Mouse (Mus musculus): Measurements from ENCODE around the gene Mterf1b. TPM values are rescaled to one million over a fixed set of nuclear protein-coding genes. Genes with fewer than 3 reads are reported as not detected.
"Not testable (repeated sequence)": the region's sequence is repeated elsewhere in the genome, so short reads cannot be mapped to it uniquely, and the experiment has no call there.

The Mterf1b gene
- polyA plus RNA-seq (2015; fragmentation: Nextera tagmentation; extraction: Ambion mirVana): 2.1 and 2.5 TPM in 2 replicates

DNA sequence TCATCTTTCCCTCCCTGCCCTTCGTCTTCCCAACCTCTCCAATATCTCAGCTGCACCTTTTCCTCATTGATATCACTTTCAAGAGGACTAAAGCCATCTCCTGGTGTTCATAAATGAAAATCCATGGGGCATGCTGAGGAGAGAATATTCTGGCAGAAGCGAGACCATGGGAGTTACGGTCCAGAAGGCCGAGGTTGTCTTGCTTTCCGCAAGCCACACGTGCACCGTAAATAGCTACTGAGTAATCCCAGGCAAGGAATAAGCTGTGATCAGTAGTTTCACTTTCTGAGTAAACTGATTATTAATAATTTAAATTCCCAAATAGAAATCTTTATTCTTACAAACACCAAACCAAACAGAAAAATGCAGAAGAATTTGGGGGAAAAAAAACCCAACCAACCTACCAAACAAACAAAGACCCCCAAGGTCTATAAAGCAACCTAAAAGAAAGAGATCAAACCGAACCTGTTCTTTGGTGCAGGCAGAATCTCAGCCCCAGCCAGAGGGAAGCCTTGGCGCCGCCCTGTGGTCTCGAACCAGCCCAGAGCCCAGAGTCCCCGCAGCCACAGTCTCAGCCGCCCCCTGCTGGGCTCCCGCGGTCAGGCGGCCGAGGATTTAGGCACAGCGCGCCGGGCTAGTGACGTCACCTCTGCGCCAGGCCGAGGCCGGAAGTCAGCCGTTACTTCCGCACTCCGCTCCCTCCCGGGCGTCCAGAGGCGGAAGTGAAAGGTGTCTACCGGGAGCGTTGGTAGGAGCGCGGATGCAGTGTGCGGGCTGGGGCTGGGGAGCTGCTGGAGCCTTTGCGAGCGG is at the start of gene Mterf1b:
Gene Mterf1b (plus strand): TSS at position 697 of the 810 bp plus-strand sequence.
- peak; percentile 97 for ATAC-seq (ENCODE audit: extremely low read depth, insufficient number of reproducible peaks, low FRiP score, low TSS enrichment)
- H3K4me3 ChIP-seq: peak within 1 kb of the TSS; percentile 58
- H3K4me1 ChIP-seq: peaks cover 13% of the 10 kb centered on the region
- not testable (repeated sequence) for H3K9me3 ChIP-seq; H3K27ac ChIP-seq (replicated peaks); H3K36me3 ChIP-seq; H3K27me3 ChIP-seq (replicated peaks)
- peak within 1 kb of the TSS; percentile 81 for H3K9ac ChIP-seq
- H3K4me2 ChIP-seq: peak within 1 kb of the TSS; percentile 88
- 63% methylated on average over 11 of the region's 37 CpGs for WGBS

DNA sequence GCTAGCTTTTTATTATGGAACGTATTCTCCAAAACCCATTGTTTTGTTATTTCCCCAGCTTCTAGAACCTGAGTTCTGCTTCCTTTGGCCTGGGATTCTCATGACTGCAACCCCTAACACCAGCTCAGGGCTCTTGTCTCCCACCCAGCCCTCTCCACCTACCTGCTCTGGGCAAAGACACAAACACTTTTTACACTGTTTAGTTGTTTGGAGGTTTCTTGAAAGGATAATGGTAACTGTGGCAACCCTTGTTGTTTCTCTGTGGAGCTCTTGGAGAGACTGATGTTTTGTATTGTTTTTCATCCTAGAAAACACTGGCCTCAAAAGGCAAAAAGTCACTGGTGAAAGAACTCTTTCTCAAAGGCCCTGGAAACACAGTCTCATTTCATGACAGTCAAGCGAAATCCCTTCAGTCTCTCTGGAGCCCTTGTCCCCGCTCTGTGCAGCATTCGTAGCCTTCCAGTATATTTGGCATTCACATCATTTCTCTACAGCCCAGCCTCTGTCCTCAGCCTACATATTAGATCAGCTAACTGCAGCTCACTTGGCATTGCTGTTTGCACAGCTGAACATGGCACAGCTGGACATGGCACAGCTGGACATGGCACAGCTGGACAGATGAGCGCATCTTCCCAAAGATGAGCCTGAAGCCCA is 32.6 kb upstream of the Mterf1b start:
- H3K4me1 ChIP-seq; ATAC-seq (ENCODE audit: extremely low read depth, insufficient number of reproducible peaks, low FRiP score, low TSS enrichment); H3K36me3 ChIP-seq; H3K27me3 ChIP-seq (replicated peaks); H3K4me3 ChIP-seq; H3K9me3 ChIP-seq; H3K4me2 ChIP-seq; H3K27ac ChIP-seq (replicated peaks); H3K9ac ChIP-seq: not testable (repeated sequence)
- 88% methylated on average over 5 of the region's 5 CpGs for WGBS

GRCm38 (mm10) chr5:4161554-4161953 is 30.6 kb upstream of the Mterf1b start:
- no peaks in the 10 kb centered on the region for H3K36me3 ChIP-seq
- WGBS: 64% methylated on average over 3 of the region's 3 CpGs
- no peaks in the 10 kb centered on the region for H3K27me3 ChIP-seq (replicated peaks)
- ATAC-seq (ENCODE audit: extremely low read depth, insufficient number of reproducible peaks, low FRiP score, low TSS enrichment): no peak
- H3K4me3 ChIP-seq: no peak overlapping the region
- H3K4me2 ChIP-seq: no peak overlapping the region
- H3K4me1 ChIP-seq: no peaks in the 10 kb centered on the region
- H3K9ac ChIP-seq: no peak overlapping the region
- no peaks in the 10 kb centered on the region for H3K9me3 ChIP-seq
- H3K27ac ChIP-seq (replicated peaks): no peak overlapping the region

GRCm38 (mm10) chr5:4162461-4162860 is 29.7 kb upstream of the Mterf1b start:
- H3K9ac ChIP-seq: no peak overlapping the region
- H3K9me3 ChIP-seq: no peaks in the 10 kb centered on the region
- H3K36me3 ChIP-seq: no peaks in the 10 kb centered on the region
- no peaks in the 10 kb centered on the region for H3K4me1 ChIP-seq
- no peak for ATAC-seq (ENCODE audit: extremely low read depth, insufficient number of reproducible peaks, low FRiP score, low TSS enrichment)
- H3K4me2 ChIP-seq: no peak overlapping the region
- no peak overlapping the region for H3K27ac ChIP-seq (replicated peaks)
- H3K4me3 ChIP-seq: no peak overlapping the region
- H3K27me3 ChIP-seq (replicated peaks): no peaks in the 10 kb centered on the region
- 55% methylated on average over 7 of the region's 7 CpGs for WGBS

DNA sequence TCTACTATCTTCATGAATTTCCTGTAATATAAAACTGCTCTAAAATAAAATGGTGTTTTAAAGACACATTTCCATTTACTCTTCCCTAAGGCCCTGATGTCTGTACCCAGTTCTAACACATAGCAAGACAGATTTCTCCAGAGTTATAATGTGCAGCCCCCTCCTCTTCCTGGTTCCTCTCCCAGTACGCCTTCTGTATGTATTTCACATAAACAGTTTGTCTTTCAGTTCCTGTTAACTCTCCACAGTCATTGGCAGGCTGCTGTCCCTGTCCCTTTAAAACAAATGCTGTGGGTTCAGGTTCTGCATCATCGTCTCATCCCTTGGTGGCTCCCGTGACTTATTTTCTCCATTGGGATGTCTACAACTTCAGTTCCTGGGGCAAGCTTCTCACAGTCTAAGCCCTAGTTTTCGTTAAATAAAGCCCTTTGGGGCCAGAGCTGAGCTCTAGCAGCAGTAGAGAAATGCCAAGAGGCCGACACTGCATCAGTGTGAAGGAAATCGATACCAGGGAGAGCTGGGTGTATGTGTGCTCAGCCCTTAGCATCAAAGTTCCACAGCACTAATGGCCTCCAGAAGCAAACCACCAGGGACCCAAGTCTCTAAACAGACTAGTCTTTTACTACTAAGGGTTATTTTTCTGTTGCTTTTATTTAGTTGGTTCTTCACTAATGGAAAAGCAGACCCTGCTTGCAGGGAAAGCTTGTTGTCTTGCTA is 24.2 kb upstream of the Mterf1b start:
- not testable (repeated sequence) for H3K4me1 ChIP-seq; H3K4me3 ChIP-seq; H3K27ac ChIP-seq (replicated peaks); ATAC-seq (ENCODE audit: extremely low read depth, insufficient number of reproducible peaks, low FRiP score, low TSS enrichment); H3K9me3 ChIP-seq; H3K9ac ChIP-seq; H3K4me2 ChIP-seq; H3K27me3 ChIP-seq (replicated peaks); H3K36me3 ChIP-seq
- 69% methylated on average over 6 of the region's 6 CpGs for WGBS

- H3K9ac ChIP-seq; H3K36me3 ChIP-seq; H3K4me2 ChIP-seq; H3K9me3 ChIP-seq; ATAC-seq (ENCODE audit: extremely low read depth, insufficient number of reproducible peaks, low FRiP score, low TSS enrichment); H3K4me3 ChIP-seq; H3K4me1 ChIP-seq; H3K27ac ChIP-seq (replicated peaks); H3K27me3 ChIP-seq (replicated peaks): not testable (repeated sequence)
- WGBS: 76% methylated on average over 4 of the region's 4 CpGs
These were observed 23.6 kb upstream of the Mterf1b start for GRCm38 (mm10) chr5:4168530-4168926.

GRCm38 (mm10) chr5:4176421-4176820 is 15.7 kb upstream of the Mterf1b start:
- H3K4me1 ChIP-seq; H3K4me3 ChIP-seq; H3K27ac ChIP-seq (replicated peaks); H3K9ac ChIP-seq; H3K9me3 ChIP-seq; H3K27me3 ChIP-seq (replicated peaks); H3K36me3 ChIP-seq; ATAC-seq (ENCODE audit: extremely low read depth, insufficient number of reproducible peaks, low FRiP score, low TSS enrichment); H3K4me2 ChIP-seq: not testable (repeated sequence)
- 65% methylated on average over 3 of the region's 3 CpGs for WGBS

- no peaks in the 10 kb centered on the region for H3K9me3 ChIP-seq
- WGBS: 72% methylated on average over 6 of the region's 6 CpGs
These were observed 12.8 kb upstream of the Mterf1b start for GRCm38 (mm10) chr5:4179364-4179763.

DNA sequence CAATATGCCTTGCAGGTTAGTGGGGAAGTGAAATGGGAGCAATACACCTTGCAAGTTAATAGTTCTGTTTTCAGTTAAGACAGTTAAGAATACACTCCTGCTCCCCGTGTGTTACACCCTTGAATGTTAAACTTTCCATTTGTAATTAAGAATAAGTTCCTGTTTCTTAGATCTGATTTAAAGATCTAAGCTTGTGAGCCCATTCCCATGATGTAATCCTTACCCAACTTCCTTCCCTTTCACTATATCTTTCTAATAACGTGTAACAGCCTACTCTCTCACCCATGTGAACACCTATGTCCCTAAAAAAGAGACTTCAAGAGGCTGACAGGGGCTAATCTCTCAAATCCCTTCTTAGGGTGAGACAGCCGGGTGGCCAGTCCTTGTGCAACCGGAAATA is 5.4 kb upstream of the Mterf1b start:
- Histone ChIP-seq H3K4me1 (no peaks in the 10 kb centered on the region), H3K27ac (replicated peaks) (no peak overlapping the region), H3K36me3 (no peaks in the 10 kb centered on the region), H3K9ac (no peak overlapping the region), H3K4me2 (no peak overlapping the region), H3K27me3 (replicated peaks) (no peaks in the 10 kb centered on the region), H3K9me3 (peaks cover 3% of the 10 kb centered on the region; the same call in 1 of the 2 replicates), H3K4me3 (no peak overlapping the region)
- 51% methylated on average over 4 of the region's 4 CpGs for WGBS
- no peak for ATAC-seq (ENCODE audit: extremely low read depth, insufficient number of reproducible peaks, low FRiP score, low TSS enrichment)

More at GRCm38 (mm10) chr5:4179364-4179763, 12.8 kb upstream of the Mterf1b start:
- Histone ChIP-seq H3K4me1 (no peaks in the 10 kb centered on the region), H3K4me2 (no peak overlapping the region), H3K9ac (no peak overlapping the region), H3K27ac (replicated peaks) (no peak overlapping the region), H3K27me3 (replicated peaks) (0 out of 2 replicates have a peak, but pooled peaks cover 5% of the 10 kb centered on the region), H3K36me3 (no peaks in the 10 kb centered on the region), H3K4me3 (no peak overlapping the region)
- ATAC-seq (ENCODE audit: extremely low read depth, insufficient number of reproducible peaks, low FRiP score, low TSS enrichment): no peak

DNA sequence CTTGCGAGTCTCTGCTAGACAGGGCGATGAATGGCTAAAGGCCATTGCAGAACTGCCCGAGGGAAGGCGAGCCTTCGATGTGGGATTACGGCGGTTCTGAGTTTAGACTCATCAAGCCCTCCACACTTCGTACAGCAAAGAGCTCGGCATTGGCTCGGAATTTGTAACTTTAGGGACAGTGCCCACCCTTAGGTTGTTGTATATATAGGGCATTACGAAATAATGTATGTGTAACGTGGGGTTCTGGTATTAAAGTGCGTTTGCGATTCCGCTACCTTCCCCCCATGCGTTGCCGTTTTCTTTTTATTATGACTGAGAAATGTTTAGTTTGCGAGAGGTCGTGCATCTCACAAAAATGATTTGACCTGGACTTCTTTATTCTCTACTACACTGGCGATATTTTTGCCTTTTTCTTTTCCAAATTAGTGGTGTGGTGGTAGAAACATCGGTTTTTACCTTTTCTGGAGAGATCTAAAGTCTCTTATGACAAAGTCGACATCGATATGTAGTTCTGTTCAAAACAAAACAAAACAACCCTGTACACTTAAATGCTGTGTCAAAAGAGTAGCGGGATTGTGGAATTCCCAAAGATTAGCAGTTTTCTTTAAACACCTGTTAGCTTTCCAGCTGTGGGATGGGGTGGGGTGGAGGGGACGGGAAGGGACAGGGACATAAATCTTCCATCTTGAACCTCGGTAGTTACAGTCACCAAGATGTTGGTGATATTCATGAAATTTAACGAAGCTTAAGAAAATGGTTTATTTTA is 497 bp downstream of the Mterf1b start:
- WGBS: 7% methylated on average over 15 of the region's 27 CpGs
- H3K4me1 ChIP-seq: peaks cover 13% of the 10 kb centered on the region
- not testable (repeated sequence) for ATAC-seq (ENCODE audit: extremely low read depth, insufficient number of reproducible peaks, low FRiP score, low TSS enrichment)

DNA sequence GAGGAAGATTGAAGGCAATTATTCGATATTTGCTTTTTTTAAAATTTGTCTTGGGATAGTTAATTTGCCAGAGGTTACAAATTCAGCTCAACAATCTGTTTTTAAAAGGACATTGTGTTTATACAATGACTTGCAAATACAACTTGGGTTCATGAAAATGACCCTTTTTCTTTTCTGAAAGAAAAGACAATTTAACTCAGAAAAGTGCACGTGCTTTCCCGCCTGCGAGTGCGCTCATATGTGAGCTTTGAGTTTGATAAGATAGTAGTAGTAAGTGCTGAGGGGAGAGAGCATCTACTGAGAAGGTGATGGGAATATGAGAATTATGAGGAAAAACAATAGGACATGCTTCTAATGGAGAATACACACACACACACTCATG is 1.1 kb downstream of the Mterf1b start:
- peaks cover 13% of the 10 kb centered on the region for H3K4me1 ChIP-seq
- WGBS: 67% methylated on average over 5 of the region's 5 CpGs

More for the DNA sequence above, 497 bp downstream of the Mterf1b start:
- H3K9me3 ChIP-seq; H3K27ac ChIP-seq (replicated peaks); H3K36me3 ChIP-seq; H3K27me3 ChIP-seq (replicated peaks): not testable (repeated sequence)
- peak overlapping the region; percentile 88 for H3K4me2 ChIP-seq
- H3K9ac ChIP-seq: peak overlapping the region; percentile 81
- H3K4me3 ChIP-seq: peak overlapping the region; percentile 58

More for the DNA sequence above, 1.1 kb downstream of the Mterf1b start:
- Histone ChIP-seq H3K27me3 (replicated peaks) (no peaks in the 10 kb centered on the region), H3K4me2 (peak overlapping the region; percentile 88), H3K4me3 (peak overlapping the region; percentile 58), H3K9ac (peak overlapping the region; percentile 81), H3K27ac (replicated peaks) (no peak overlapping the region), H3K9me3 (peaks cover 3% of the 10 kb centered on the region; the same call in 1 of the 2 replicates), H3K36me3 (no peaks in the 10 kb centered on the region)
- ATAC-seq (ENCODE audit: extremely low read depth, insufficient number of reproducible peaks, low FRiP score, low TSS enrichment): no peak

All from heart, embryonic 13.5 days (tissue).